Mouse (Mus musculus) mouse embryonic stem cell (cell line): ENCODE results near the gene Tcte1.

ENCODE experiments used
- in situ Hi-C, 2 experiments: fragments of 300-500 bp; cut with MboI; formaldehyde crosslinking; loops; 1 replicate in 1 of 2; 3 replicates in 1 of 2; pipeline ENCODE4 v1.14.3; 2019 to 2020; ENCODE audit warnings: low sequenced_read_pairs in 2 of 2, low pct_unique_long_range_greater_than_20kb in 1 of 2, mixed read lengths in 1 of 2; ENCODE audit not compliant: unreplicated experiment in 1 of 2

Gene Tcte1

DNA sequence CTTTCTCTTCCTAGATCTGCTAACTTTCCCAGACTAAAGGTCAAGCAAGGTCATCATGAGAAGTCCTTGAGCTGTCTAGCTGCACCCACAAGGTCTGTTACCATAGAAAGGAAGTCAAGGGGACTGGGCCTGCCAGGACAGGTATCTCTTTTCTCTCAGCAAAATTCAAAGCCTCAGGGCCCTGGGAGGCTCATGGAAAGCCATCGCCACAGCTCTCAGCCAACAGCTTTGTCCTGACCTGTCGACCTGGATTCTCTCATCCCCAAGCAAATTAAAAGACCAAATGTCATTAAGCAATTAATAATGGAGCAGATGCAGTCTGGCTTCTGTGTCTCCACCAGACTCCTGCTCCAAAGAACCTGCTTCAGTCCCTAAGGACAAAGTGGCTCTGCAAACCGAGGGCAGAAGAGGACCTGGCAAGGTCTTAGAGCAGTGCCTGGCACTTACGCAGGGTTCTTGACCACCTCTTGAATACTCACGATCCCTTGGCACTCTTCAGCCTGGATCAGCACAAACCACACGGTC, 17.2 kb upstream of the Tcte1 start:
- in situ Hi-C loops = no loop called here

DNA sequence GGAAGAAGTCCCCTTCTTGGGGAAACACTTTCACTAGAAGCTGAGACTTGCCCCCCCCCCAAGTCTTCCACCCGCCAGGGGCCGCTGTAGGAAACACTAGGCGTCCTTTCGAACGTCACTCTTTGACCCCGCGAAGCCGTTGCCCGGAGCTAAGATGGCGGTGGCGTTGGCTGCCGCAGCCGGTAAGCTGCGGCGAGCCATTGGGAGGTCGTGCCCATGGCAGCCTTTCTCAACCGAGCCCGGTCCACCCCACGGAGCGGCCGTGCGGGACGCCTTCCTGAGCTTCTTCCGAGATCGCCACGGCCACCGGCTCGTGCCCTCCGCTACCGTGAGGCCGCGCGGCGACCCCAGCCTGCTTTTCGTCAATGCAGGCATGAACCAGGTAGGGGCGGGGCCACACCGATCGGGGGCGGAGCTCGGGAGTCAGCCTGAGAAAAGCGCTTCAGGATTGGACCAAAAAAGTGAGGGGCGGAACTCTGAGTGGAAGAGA, 16.5 kb upstream of the Tcte1 start, which contains the start of gene Aars2:
TSS of gene Aars2 (plus strand) at position 142 of the 490 bp plus-strand sequence.
- in situ Hi-C loops = no loop called here

DNA sequence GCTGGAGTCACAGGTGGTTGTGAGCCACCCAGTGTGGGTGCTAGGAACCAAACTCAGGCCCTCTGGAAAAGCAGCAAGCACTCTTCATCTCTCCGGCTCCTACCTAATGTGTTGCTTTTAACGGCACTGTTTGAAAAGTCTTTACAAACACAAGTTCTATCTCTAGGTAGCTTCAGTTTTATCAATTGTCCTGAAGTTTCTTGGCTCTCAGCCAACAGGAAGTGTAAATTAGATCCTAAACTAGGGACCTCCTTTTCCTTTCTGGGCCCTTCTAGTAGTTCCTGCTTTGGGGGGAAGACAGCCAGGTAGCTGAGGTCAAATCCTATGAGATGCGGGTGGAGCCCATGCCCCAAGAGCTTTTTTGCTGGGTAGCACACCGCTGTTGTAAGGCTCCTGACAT, 12.4 kb upstream of the Tcte1 start:
- in situ Hi-C loops = no loop called here

DNA sequence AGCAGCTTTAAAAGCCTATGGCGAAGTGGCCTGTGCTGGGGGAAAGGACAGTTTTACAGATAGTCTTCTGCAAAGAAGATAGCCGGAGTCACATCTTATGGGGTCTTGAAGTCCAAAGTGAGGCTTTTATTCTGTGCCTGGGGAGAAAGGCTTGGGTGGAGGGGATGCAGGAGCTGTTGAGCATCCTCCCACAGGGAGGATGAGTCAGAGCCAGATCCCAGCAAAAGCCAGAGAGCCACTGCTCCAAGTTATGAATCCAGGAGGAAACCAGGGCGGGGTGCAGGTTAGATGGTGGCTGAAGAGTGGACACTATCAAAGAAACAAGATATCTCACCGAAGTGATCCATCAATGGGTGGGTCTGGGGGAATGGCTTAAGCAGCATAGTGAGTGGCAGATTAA, 11.5 kb upstream of the Tcte1 start:
- in situ Hi-C loops = no loop called here

DNA sequence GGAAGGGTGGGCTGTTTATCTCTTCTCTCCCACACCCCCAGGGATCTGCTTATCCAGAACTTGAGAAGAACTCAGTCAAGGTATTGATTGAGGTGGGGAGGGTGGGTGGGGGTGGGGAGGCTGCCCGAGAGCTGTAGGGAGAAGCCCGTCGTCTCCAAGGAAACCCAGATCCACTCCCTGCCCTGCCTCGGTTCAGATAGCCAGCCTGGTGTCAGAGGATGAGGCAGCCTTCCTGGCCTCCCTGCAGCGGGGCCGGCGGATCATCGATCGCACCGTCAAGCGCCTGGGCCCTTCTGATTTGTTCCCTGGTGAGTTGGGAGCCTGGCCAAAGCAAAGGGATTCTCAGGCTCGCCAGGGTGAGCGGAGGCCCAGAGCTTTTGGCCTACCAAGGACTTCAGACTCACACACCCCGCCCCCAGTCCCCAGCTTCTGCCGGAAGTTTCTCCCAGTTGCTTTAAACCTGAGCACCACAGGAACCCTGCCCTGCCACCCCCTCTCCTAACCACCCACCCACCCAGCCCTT, 8.0 kb upstream of the Tcte1 start:
- in situ Hi-C loops = no loop called here

DNA sequence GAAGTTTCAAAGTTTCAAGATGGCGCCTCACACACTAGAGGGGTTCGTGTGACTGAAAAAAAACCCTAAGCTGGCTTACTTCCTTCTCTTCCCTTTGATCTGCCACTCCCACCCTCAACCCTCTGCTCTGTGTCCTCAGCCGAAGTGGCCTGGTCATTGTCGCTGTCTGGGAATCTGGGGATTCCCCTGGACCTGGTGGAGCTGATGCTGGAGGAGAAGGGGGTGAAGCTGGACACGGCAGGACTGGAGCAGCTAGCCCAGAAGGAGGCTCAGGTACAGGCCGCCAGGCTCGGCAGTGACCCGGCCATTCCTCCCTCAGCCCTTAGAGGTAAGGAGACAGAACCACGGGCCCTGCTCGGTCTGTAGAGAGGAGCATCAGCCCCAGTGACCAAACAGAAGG, 7.4 kb upstream of the Tcte1 start:
- in situ Hi-C loops = no loop called here

DNA sequence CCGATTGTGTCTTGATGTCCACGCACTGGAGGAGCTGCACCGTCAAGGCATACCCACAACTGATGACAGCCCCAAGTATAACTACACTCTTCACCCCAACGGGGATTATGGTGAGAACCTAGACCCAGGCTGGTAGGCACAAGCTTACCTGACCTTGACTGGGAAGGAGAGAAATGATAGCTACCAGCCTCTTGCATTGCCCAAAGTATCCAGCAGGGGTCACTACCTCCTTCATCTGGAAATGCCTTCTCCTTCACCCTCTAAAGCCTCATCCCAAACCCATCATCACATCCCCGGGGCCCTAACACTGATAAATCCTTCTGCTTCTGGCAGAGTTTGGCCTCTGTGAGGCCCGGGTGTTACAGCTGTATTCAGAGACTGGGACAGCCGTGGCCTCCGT, 6.7 kb upstream of the Tcte1 start:
- in situ Hi-C loops = no loop called here

DNA sequence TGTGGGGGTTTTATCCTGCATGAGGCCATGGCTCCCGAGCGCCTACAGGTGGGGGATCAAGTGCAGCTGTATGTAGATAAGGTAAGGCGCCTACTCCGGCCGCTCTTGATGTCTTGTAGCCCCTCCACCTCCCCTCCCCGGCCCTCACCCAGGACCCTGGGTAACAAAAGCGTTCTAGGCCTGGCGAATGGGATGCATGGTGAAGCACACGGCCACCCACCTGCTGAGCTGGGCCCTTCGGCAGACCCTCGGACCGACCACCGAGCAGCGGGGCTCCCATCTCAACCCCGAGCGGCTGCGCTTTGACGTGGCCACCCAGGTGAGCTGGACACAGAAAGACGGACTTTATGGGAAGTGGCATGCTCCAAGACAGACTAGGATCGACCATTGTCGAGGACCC, 6.1 kb upstream of the Tcte1 start:
- in situ Hi-C loops = no loop called here

DNA sequence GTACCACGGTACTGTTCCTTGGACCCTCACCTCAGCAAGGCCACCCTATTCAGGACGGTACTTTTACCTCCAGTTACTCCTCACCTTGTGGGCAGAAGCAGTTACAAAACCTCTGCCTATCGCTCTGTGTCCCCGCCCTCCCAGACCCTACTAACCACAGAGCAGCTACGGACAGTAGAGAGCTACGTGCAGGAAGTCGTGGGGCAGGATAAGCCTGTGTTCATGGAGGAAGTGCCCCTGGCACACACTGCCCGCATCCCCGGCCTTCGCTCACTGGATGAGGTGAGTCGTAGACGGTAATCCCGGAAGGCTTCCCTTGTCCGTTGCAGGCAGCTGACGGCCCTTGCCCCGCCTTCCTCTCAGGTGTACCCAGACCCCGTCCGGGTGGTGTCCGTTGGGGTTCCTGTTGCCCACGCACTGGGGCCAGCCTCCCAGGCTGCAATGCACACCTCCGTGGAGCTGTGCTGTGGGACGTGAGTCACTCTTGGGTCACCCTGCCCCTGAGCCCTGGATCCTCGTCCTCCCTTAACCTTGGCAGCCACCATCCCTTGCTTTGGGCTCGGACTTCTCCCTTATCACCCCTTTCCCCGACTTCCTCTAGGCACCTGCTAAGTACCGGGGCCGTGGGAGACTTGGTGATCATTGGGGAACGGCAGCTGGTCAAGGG, 5.6 kb upstream of the Tcte1 start:
- in situ Hi-C loops = no loop called here

DNA sequence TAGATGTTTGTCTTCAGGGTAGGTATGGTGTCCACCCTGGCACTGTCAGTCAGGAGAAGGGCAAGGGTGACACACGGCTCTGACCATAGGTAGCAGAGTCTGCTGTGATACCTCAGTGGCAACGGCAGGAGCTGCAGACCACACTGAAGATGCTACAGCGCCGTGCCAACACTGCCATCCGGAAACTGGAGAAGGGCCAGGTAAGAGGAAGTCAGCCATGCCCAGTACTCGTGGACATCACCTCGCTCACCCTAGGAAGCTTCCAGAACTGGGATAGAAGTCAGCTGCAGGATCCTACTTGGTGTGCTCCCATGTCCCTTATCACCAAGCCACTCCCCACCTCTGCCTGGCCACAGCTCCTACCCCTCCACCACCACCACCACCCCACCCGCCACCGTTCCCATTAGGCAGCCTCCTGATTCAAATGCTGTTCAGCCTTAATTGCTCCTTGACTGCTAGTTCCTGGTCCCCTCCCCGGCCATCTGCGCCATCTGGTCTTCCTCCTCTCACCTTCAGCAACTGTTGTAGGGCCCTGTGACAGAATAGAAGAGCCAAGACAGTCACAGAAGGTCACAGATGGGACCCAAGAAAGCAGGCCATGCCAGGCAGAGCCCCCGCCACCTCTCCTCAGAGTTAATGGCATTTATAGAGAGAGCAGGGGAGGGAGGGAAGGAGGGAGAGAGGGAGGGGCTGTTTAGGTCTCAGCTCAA, 4.3 kb upstream of the Tcte1 start:
- in situ Hi-C loops = no loop called here

DNA sequence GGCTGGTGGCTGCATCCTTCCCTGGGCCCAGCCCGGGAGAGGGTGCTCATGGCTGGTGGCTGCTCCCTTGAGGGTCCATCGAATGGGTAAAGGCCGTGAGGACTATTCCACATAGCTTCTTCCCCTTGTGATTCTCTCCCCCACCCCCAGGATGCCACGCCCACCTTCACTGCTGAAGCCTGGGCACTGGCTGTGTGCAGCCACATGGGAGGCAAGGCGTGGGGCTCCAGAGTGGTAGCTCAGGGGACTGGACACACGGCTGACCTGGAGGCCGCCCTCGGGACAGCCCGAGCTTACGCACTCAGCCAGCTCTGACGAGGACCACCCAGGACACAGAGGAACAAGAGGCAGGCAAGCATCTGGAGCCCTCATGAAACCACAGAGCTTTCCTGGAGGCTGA, 3.1 kb upstream of the Tcte1 start:
- in situ Hi-C loops = no loop called here

DNA sequence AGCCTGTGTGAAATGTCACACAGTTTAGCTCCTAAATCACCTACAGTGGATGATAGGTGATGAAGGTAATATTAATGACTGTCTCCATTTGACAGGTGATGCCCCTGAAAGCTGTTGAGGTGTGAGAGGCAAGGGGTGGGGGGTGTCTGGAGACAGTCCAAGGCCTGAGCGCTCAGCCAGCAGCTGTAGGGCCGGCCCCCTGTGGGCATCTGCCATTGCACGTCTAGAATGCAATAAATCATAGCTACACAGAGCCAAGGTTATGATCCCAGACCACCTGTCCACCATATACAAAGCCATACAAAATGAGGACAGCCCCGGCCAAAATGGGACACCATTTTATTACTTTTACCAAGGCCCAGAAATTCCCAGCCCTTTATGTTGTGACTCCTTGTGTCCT, 1.7 kb downstream of the Tcte1 start:
- in situ Hi-C loops = no loop called here

DNA sequence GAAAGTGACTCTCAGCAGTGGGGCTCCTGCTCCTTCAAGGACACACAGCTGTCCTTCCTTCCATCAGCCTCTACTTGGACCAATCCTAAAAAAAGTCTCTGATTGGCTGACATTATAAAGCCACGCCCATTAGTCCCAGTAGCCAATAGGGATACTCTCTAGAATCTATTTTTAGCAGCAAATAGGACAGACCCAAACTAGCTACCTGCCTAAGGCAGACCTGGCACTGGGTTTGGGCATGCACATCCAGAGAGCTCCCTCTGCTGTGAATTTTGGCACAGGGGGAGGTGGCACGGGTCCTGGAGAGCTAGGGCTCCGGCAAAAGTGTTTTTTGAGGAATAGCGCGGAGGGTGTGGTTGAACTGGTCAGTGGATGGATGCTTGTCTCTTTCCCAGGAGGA, 3.3 kb downstream of the Tcte1 start:
- in situ Hi-C loops = no loop called here

DNA sequence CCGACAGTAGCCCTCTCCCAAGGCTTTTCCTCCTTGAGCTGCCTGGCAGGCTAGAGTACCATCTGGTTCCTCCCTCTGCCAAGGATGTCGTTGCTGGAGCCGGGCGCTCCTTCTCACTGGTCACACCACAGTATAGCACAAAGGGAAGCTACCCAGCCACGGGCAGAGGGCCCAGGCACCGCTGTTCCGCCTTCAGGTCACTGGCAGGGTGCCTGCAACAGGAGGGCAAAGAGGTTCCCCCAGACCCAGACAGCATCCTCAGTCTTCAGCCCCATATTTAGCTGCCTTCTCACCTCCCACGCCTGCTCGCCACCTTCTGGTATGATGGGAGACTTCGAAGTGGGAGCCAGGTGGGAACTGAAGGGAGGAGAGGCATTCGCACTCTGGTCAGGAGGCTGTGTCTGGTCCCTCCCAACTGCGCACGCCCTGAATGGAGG, 7.1 kb downstream of the Tcte1 start:
- in situ Hi-C loops = no loop called here

DNA sequence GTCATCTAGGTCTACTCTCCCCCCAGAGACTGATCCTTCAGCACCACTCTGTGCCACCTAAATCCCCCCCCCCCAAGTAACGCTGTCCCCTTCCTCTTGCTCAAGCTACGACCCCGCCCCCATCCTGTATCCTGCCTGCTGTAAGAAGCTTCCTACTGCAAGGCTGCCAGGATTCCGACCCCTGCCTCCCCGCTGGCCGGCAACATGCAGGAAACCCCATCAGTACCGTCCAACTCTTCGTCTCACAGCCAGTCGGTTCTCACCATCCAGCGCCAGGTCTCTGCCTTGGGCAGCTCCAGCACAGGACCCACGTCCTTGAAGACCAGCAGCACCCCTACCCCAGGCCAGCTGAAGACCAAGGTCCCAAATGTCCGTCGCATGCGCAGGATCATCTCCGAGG, 9.7 kb downstream of the Tcte1 start:
- in situ Hi-C loops = no loop called here

DNA sequence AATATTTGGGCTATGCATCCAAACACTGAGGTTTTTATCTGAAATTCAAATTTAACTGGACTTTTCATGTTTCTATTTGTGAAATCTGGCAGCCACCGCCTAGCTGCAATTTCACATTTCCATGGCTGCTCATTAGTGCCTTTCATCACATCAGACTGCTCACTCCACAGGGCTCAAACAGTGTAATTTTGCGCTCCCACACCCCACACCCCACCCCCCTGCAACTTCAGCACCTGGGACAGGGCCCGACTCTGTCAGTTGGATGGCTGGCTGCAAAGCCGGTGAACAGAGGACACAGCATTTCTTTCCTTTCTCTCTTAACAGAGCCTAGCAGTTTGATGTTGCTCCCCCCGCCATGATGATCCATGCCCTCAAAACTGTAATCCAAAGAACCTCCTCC, 13.0 kb downstream of the Tcte1 start:
- in situ Hi-C loops = no loop called here

DNA sequence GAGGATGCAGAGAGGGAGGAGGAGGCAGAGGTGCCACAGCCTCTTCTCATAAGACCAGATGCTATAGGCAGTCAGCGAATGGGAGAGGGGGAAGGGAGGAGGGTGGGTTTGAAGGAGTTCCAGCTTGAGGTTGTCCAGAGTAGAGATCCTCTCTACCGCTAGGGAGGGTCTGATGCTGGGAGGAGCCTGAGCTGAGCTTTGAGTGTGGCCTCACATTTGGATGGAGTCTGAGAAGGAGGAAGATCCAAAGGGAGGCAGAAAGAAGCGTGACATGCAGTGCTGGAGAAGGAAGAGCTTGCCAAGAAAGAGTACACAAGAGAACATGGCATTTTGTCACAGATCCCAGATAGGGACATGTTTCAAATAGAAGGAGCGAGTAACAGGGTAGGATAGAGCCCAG, 15.2 kb downstream of the Tcte1 start:
- in situ Hi-C loops = no loop called here

DNA sequence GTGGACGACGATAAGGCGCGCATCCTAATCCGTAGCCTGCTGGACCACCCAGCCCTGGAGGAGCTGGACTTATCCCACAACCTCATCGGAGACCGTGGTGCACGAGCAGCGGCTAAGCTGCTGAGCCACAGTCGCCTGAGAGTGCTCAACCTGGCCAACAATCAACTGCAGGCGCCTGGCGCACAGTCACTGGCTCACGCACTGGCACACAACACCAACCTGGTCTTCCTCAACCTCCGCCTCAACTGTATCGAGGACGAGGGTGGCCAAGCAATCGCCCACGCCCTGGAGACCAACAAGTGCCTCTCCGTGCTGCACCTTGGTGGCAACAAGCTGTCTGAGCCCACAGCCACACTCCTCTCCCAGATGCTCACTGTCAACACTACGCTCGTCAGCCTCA, 16.4 kb downstream of the Tcte1 start:
- in situ Hi-C loops = no loop called here

DNA sequence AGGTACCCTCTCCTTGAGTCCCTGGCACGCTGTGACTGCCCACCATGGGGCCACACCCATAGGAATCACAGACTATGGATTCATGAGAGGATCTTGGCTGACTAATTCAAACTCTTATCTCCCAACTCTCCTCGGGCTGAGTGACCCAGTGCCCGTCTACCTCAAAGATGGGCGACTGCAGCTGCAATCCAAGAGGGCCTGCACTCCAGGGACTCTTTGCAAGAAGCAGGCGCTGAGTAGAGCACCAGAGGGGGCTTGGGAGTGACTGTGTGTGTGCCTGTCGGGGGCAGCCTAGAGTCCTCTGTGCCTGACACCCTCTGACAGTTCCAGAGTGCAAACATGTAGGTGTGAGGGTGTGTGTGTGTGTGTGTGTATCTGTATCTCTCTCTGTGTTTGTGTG, 18.9 kb downstream of the Tcte1 start:
- in situ Hi-C loops = no loop called here

DNA sequence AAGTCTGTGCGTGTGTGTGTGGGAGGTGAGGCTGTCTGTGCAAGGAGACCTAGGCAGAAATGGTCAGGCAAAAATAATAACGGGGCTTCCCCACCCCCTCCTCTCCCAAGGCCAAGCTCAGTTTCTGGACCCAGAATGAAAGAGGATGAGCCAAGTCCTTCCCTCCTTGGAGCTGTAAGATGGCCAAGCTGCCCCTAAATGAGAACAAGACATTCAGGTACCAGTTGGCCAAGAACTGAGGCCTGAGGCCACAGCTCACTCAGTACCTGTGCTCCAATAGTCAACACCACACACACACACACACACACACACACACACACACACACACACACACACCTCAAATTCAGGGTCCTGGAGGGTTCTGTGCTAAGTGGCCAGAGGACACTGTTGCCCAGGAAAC, 19.5 kb downstream of the Tcte1 start:
- in situ Hi-C loops = no loop called here
